Mouse (Mus musculus) v-Abl transformed pro-B cells (cell line): ENCODE results near the gene Gm44973.

Experiments used
- in situ Hi-C, 2 experiments: fragments of 400-800 bp; cut with MboI; formaldehyde crosslinking; loops; one replicate each; pipeline ENCODE4 v1.15.1; 2025; ENCODE audit not compliant: unreplicated experiment in 2 of 2

Gene Gm44973

GRCm38 (mm10) chr7:5038109-5038732, 22.9 kb downstream of the Gm44973 start, which contains the start of gene Zfp784:
Zfp784 (minus strand) TSS chr7:5038446.
- in situ Hi-C loops, result loop anchor here in 1 of 2 experiments (10.0 to 25.0 kb wide), 2 partner anchors 1117 to 1751 kb away; partner anchors contain the start of genes Myadm, Prkcg and Zfp787

GRCm38 (mm10) chr7:5038940-5039339, 23.6 kb downstream of the Gm44973 start:
- in situ Hi-C loops, result loop anchor here in 1 of 2 experiments (10.0 to 25.0 kb wide), 2 partner anchors 1116 to 1752 kb away; partner anchors contain the start of genes Myadm, Prkcg and Zfp787

DNA sequence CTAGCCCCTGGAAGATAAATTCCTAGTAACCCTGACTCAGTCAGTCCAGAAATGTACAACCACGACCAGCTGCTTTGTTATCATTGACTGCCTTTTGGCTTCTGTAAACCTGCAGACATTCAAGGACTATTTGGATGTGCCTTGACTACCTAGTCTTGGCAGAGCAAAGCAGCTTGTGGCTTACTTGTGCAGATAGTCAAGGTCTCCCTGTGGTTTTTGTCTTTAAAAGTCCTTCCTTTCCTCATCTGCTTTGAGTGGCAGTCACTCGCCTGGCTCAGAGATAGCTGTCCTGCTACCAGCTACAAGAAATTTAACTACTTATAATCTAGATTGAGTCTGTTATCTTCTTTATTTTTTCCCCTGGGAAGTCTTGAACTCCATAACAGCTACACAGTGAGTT, 29.7 kb downstream of the Gm44973 start:
- in situ Hi-C loops, result loop anchor here (5.0 to 25.0 kb wide), 3 partner anchors 103 to 1758 kb away; partner anchors contain the start of genes Galp (in 2 of the 2), Myadm (in 1 of the 2) and Prkcg (in 1 of the 2)

- in situ Hi-C loops, result loop anchor here (5.0 to 25.0 kb wide), 3 partner anchors 104 to 1759 kb away; partner anchors contain the start of genes Galp (in 2 of the 2), Myadm (in 1 of the 2) and Prkcg (in 1 of the 2)
Measured at GRCm38 (mm10) chr7:5046112-5046511, 30.8 kb downstream of the Gm44973 start.

DNA sequence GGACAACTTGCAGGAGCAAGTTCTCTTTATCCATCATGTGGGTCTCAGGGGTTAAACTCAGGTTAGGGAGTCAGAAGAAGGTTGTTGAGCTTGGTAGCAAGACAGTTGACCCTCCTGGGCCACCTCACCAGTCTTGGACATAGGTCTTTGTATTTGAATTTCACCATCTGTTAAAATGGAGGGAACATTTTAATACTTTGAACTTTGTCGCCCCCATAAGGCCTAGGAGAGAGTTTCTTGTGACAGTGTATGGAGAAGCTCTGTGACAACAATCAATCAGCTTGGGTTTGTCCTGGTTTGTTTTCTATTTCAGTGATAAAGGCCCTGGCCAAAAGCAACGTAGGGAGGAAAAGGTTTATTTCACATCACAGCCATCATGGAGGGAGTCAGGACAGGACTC, 32.0 kb downstream of the Gm44973 start:
- in situ Hi-C loops, result loop anchor here (5.0 to 25.0 kb wide), 3 partner anchors 105 to 1760 kb away; partner anchors contain the start of genes Galp (in 2 of the 2), Myadm (in 1 of the 2) and Prkcg (in 1 of the 2)

DNA sequence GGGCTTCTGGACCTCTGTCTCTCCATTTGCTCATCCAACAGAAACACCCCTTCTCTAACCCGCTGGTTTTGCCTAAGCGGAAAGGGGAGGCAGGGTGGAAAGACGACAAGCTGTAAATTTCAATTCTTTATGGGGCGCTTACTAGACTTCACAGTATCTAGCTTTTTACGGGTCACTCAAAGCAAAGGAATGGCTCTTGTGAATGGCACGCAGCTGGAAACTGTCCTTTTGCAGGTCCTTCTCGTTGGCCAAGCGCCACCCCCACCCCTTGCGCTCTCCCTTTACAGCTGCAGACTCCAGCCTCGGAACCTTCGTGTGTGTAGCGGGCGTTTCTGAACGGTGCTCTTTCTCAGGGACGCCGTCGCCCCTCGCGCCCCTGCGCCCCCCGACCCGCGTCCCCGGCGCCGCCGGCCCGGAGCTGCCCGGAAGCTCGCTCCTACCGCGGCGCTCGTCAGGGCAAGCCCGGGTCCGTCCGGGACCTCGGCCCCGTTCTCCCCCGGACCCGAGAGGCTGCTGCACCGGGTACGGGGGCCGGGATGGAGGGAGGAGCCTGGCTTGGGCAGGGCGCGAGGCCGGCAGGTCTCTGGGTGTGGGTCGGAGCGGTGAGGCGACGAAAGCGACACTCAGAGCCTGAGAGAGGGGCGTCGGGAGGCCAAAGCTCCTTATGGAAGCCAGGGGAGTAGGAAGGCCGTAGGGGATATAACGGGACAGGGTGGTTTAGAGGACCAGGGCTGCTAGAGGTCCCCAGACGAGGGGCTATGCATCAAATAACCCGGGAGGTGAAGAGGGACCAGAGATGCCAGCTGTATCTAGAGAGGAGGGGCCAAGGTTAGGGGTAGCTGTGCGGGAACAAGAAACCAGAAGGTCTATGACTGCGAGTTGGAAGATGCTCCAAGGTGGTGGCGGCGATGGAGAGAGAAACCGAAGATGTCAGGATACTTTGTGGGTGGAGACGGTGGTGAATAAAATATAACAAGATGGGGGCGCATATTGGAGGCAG, 36.2 kb downstream of the Gm44973 start, which contains the start of gene Zfp580:
Zfp580 (plus strand) TSS at position 346 of the 1,000 bp plus-strand sequence.
- in situ Hi-C loops, result loop anchor here (10.0 to 25.0 kb wide), 2 partner anchors 389 to 507 kb away; partner anchors contain the start of genes Ppp6r1 (in 1 of the 2) and Syt5 (in 1 of the 2)

DNA sequence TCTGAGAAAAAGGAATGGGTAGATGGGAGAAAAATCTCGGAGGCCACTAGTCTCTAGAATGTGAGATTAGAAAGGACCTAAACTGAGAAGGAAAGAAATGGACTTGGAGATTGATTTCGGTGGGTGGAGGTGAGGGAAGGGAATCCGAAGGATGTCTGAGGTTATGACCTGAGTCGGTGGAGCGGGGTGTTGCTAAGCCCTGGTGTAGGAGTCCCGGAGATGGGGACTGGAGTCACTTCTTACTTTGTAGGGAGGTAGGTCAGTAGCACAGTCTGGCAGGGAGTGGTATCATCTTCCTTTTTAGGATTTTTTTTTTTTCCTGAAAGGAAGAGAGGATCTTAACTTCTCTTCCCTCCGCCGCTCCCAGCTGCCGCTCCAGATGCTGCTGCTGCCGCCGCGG, 37.1 kb downstream of the Gm44973 start:
- in situ Hi-C loops, result loop anchor here (10.0 to 25.0 kb wide), 2 partner anchors 390 to 508 kb away; partner anchors contain the start of genes Ppp6r1 (in 1 of the 2) and Syt5 (in 1 of the 2)

DNA sequence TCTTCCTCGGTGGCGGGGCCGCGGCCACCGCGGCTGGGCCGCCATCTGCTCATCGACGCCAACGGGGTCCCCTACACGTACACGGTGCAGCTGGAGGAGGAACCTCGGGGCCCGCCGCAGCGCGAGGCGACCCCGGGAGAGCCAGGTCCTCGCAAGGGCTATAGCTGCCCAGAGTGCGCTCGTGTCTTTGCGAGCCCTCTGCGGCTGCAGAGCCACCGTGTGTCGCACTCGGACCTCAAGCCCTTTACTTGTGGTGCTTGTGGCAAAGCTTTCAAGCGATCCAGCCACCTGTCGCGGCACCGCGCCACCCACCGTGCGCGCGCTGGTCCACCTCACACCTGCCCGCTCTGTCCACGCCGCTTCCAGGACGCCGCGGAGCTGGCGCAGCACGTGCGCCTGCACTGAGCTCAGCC, 37.6 kb downstream of the Gm44973 start:
- in situ Hi-C loops, result loop anchor here (10.0 to 25.0 kb wide), 2 partner anchors 391 to 508 kb away; partner anchors contain the start of genes Ppp6r1 (in 1 of the 2) and Syt5 (in 1 of the 2)

DNA sequence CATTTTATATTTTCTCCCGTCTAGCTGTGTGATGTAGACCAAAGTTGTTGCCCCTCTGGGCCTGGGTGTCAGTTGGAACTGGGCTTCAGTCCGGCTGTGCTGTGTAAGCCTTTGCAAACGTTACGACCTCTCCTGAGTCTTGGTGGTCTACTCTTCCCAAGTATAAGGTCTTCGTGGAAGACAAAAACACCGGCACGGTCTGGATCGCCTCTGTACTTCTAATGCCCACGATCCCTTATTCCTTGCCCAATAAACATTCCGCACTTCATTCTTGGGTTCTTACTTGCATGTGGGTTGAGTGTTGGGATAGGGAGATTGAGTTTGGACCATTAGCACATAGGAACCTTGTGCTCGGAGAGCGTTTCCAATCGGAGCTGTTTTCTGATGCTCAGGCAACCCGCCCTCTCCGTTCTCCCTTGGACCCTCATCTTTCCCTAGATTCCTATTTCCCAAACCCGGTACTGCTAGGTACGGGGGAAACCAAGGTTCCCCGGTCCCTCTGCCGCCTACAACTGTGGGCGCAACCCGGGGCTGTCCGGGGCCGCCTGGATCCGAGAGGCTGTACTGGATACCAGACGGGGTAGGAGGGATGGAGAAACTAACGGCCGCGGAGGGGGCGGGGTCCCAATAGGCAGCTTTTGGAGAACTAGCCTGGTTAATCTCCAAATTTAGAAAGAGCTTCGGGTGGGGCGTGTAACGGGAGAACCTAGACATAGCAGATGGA, 38.3 kb downstream of the Gm44973 start:
- in situ Hi-C loops, result loop anchor here (10.0 to 25.0 kb wide), 2 partner anchors 391 to 509 kb away; partner anchors contain the start of genes Ppp6r1 (in 1 of the 2) and Syt5 (in 1 of the 2)

- in situ Hi-C loops, result loop anchor here (10.0 to 25.0 kb wide), 2 partner anchors 394 to 512 kb away; partner anchors contain the start of genes Ppp6r1 (in 1 of the 2) and Syt5 (in 1 of the 2)
Measured at GRCm38 (mm10) chr7:5056651-5057263, 41.5 kb downstream of the Gm44973 start.

DNA sequence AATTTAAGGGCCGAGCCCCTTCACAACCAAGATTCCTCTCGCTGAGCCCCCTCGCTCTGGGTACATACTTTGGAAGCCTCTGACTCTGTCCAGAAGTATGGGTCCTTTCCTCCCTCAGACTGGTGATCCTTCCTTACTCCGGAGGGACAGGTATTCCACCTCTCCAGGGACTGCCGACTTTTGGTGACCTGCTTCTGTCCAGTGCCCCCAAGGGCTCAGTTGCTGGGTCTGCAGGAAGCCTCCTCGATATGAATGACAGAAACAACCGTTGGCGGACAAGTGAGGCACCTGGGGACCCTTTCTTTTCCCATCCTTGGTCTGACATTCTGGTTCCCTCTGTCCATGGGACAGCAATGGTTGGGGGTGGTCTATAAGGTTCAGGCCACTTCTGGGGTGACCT, 42.1 kb downstream of the Gm44973 start:
- in situ Hi-C loops, result loop anchor here (10.0 to 25.0 kb wide), 2 partner anchors 395 to 513 kb away; partner anchors contain the start of genes Ppp6r1 (in 1 of the 2) and Syt5 (in 1 of the 2)

GRCm38 (mm10) chr7:5057804-5058203, 42.5 kb downstream of the Gm44973 start:
- in situ Hi-C loops, result loop anchor here (10.0 to 25.0 kb wide), 2 partner anchors 396 to 513 kb away; partner anchors contain the start of genes Ppp6r1 (in 1 of the 2) and Syt5 (in 1 of the 2)

- in situ Hi-C loops, result loop anchor here (10.0 to 25.0 kb wide), 2 partner anchors 396 to 514 kb away; partner anchors contain the start of genes Ppp6r1 (in 1 of the 2) and Syt5 (in 1 of the 2)
Measured at GRCm38 (mm10) chr7:5058631-5059030, 43.3 kb downstream of the Gm44973 start.

DNA sequence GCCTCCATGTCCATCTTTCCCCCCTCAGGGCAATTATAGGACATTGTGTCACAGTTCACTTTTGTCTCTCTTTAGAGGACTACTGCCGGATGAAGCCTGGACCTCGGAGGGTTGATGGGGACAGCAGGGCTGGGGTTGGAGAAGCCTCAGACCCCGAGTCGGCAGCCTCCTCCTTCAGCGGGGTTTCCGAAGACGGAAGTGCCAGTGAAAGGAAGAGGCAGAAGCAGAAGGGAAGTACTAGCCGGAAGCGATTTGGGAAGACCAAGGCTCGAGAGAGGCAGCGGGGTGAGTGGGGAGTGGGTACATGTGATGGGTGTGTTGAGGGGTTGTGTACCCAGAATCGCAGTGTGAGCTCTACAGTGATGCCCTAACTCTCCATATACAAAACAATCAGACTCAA, 44.1 kb downstream of the Gm44973 start:
- in situ Hi-C loops, result loop anchor here (10.0 to 25.0 kb wide), 2 partner anchors 397 to 515 kb away; partner anchors contain the start of genes Ppp6r1 (in 1 of the 2) and Syt5 (in 1 of the 2)

DNA sequence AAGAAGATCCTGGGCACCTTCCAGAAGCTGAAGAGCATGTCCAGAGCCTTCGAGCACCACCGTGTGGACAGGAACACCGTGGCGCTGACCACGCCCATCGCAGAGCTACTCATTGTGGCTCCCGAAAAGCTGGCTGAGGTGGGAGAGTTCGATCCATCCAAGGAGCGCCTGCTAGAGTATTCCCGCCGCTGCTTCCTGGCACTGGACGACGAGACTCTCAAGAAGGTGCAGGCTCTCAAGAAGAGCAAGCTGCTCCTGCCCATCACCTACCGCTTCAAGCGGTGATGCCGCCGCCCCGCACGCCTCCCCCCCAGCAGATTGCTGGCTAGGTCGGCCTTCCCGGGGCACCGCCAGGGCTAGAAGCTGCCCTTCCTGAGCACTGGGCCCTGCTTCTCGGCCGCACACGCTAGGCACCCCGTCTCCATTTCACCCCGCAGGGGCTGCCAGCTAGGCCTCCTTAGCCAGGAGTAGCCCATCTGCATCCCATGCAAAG, 45.0 kb downstream of the Gm44973 start:
- in situ Hi-C loops, result loop anchor here (10.0 to 25.0 kb wide), 2 partner anchors 398 to 1095 kb away; partner anchors contain the start of genes Ppp6r1 (in 1 of the 2) and Zfp787 (in 1 of the 2)

DNA sequence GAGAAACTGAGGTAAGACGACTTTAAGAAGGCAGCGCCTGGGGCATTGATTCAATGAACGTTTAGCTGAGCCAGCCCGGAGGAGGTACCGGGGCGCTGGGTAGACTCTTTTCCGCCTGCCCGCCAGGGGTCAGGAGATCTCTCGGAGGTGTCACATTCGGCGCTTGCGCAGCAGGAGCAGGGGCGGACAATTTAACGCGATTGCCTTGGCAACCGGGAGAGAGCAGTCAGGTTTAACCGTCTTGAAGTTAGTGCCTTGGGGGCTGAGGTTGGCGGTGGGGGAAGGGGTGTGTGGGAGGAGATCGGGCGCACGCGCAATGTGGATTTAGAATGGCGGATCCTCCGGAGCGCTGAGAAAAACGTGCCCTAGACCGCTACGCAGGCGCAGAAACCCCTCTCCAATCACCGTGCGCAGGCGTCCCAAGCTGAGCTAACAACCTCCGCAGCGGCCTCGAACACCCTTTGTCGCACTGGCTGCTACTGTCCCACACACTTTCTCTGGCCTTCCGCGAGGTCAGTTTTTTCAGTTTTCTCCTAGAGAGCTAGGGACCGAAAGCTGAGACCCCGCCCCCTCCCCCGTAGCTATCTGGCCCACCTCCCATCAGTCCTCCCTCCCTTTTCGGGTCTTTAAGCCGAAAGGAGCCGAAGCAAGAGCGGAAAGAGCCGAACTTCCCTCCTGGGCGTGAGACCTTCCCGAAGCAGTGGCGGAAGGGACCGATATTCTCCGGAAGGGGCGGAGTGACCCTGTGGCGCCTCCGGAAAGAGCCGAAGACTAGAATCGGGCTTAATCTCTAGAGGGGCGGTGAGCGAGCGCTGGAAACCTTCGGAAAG, 45.9 kb downstream of the Gm44973 start:
- in situ Hi-C loops, result loop anchor here (10.0 to 25.0 kb wide), 2 partner anchors 399 to 1094 kb away; partner anchors contain the start of genes Ppp6r1 (in 1 of the 2) and Zfp787 (in 1 of the 2)
